Mouse (Mus musculus): ENCODE results near the gene Mthfr. TPM values are rescaled to one million over a fixed set of nuclear protein-coding genes. Genes with fewer than 3 reads are reported as not detected.

Mthfr gene
- total and polyA plus RNA-seq, 3 experiments: 7.4 to 15.5 TPM; not detected in 1

DNA sequence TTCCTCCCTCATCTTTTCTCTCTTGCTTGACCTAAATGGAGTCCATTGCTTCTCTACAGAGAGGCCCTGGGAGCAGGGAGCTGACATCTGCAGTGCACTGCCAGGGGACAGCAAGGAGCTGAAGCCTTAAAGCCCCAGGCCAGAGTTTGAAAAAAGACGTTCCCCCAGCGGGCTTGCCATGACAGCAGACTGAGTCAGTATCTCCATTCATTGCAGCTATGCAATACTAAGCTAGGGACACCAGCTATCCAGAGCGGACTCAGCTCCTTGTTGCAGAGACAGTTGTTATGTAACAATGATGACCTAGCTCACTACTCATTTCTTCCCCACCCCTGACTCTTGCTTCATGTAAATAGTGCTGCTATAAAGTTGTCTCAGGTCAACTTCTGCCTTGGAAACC, 43.6 kb upstream of the Mthfr start:
- H3K9me3 ChIP-seq (replicated peaks; ENCODE audit: insufficient read depth, low read length): no peaks in the 10 kb centered on the region
- no peak overlapping the region for H3K4me3 ChIP-seq (ENCODE audit: control insufficient read depth in 1 of 2, insufficient read depth in 1 of 2, low read depth in 2 of 2, low read length in 2 of 2)
- H3K4me1 ChIP-seq (ENCODE audit: control insufficient read depth in 1 of 2, insufficient read depth in 2 of 2, low read length in 2 of 2): no peaks in the 10 kb centered on the region
- DNase-seq (ENCODE audit: low read depth, low spot score): no peak
- H3K9ac ChIP-seq (ENCODE audit: control insufficient read depth, low read depth, low read length, poor library complexity, severe bottlenecking): no peak overlapping the region
- no peaks in the 10 kb centered on the region for H3K27me3 ChIP-seq (ENCODE audit: control insufficient read depth in 1 of 2, insufficient read depth in 2 of 2, low read length in 2 of 2)
- TF ChIP-seq HCFC1 (IDR thresholded peaks at IDR 0.05; ENCODE audit: low read depth, low read length) (no peak), RAD21 (IDR thresholded peaks at IDR 0.05; ENCODE audit: low read depth, low read length) (no peak), CHD1 (IDR thresholded peaks at IDR 0.05; ENCODE audit: low read depth, low read length) (no peak), POLR2AphosphoS2 (IDR thresholded peaks at IDR 0.05; ENCODE audit: low read length) (no peak), MEF2A (IDR thresholded peaks at IDR 0.05; ENCODE audit: extremely low read depth, insufficient replicate concordance, low read depth, low read length, poor library complexity, severe bottlenecking) (no peak)
- H3K79me2 ChIP-seq (ENCODE audit: control insufficient read depth, insufficient read depth, low read length, poor library complexity): no peaks in the 10 kb centered on the region
- no peaks in the 10 kb centered on the region for H3K36me3 ChIP-seq (ENCODE audit: control insufficient read depth in 1 of 2, insufficient read depth in 2 of 2, low read length in 2 of 2)
- no peak overlapping the region for H3K27ac ChIP-seq (ENCODE audit: control insufficient read depth, low read depth, low read length)

DNA sequence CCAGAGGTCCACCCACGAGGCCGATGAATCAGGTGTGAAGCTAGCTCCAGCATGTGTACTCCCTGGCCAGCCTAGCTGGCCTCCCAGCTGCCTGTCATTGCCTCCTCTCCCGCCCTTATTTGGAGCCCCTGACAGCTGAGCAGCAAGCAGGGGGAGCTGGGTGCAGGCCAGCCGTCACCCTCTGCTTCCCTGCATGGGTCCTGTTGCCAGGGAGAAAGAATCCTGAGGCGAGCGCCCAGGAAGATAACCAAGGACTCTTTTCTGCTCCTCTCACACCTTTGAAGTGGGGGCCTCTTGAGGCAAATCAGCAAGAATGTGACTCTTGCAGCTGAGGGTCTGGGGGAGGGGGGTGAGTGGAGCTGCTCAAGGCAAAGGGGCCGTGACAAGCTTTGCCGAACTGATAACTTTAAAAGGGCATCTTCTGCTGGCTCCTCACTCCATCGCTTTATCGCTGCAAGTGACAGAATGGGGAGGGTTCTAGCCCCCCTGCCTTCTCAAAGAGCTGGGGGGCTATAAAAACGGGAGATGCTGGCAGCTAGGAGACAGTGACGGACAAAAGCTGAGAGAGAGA, 38.6 kb upstream of the Mthfr start, which contains the start of gene Nppa:
Nppa (plus strand) TSS at position 521 of the 571 bp plus-strand sequence.
- no peak within 1 kb of the TSS for H3K27ac ChIP-seq (ENCODE audit: control insufficient read depth, low read depth, low read length)
- no peak for DNase-seq (ENCODE audit: low read depth, low spot score)
- no peak for TF ChIP-seq EP300 (IDR thresholded peaks at IDR 0.05; ENCODE audit: low read depth in 1 of 2, low read length in 2 of 2)
- TF ChIP-seq POLR2AphosphoS2 (IDR thresholded peaks at IDR 0.05; ENCODE audit: low read length): no peak
- no peak for TF ChIP-seq NRF1 (IDR thresholded peaks at IDR 0.05; ENCODE audit: insufficient read depth, low read depth, low read length, poor library complexity, severe bottlenecking)
- no peak for TF ChIP-seq ZKSCAN1 (IDR thresholded peaks at IDR 0.05; ENCODE audit: low read depth, low read length)
- no peak for TF ChIP-seq USF1 (IDR thresholded peaks at IDR 0.05; ENCODE audit: low read depth, low read length)
- TF ChIP-seq TAL1 (IDR thresholded peaks at IDR 0.05; ENCODE audit: low read length): no peak
- TF ChIP-seq ETS1 (IDR thresholded peaks at IDR 0.05; ENCODE audit: low read depth, low read length): no peak
- H3K36me3 ChIP-seq (ENCODE audit: control insufficient read depth in 1 of 2, insufficient read depth in 2 of 2, low read length in 2 of 2): no peaks in the 10 kb centered on the region
- no peaks in the 10 kb centered on the region for H3K79me2 ChIP-seq (ENCODE audit: control insufficient read depth, insufficient read depth, low read length, poor library complexity)
- no peak within 1 kb of the TSS for H3K4me3 ChIP-seq (ENCODE audit: control insufficient read depth in 1 of 2, insufficient read depth in 1 of 2, low read depth in 2 of 2, low read length in 2 of 2)
- H3K27me3 ChIP-seq (ENCODE audit: control insufficient read depth in 1 of 2, insufficient read depth in 2 of 2, low read length in 2 of 2): no peaks in the 10 kb centered on the region
- H3K9ac ChIP-seq (ENCODE audit: control insufficient read depth, low read depth, low read length, poor library complexity, severe bottlenecking): no peak within 1 kb of the TSS
- H3K4me1 ChIP-seq (ENCODE audit: control insufficient read depth in 1 of 2, insufficient read depth in 2 of 2, low read length in 2 of 2): no peaks in the 10 kb centered on the region
- H3K9me3 ChIP-seq (replicated peaks; ENCODE audit: insufficient read depth, low read length): no peaks in the 10 kb centered on the region

DNA sequence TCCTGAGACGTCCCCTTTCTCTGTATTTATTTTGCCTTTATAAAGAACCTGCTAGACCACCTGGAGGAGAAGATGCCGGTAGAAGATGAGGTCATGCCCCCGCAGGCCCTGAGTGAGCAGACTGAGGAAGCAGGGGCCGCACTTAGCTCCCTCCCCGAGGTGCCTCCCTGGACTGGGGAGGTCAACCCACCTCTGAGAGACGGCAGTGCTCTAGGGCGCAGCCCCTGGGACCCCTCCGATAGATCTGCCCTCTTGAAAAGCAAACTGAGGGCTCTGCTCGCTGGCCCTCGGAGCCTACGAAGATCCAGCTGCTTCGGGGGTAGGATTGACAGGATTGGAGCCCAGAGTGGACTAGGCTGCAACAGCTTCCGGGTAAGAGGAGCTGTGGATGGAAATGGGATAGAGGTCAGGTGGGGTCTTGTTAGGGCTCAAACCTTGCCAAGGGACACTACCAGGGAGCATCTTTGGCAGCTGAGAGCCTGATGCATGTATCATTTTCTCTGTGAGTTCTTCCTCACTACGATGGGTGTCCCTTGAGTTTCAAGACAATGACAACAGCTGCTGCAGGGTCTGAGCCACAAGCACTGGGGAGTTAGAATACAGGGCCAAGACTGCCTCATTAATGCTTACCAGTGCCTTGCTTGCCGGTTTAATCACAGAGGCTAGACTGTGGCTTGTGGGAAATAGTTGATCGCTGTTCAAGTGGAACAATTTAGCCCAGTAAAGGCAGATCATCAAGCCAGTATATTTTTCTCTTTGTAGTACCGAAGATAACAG, 37.7 kb upstream of the Mthfr start:
- Histone ChIP-seq H3K27ac (ENCODE audit: control insufficient read depth, low read depth, low read length) (no peak overlapping the region), H3K4me1 (ENCODE audit: control insufficient read depth in 1 of 2, insufficient read depth in 2 of 2, low read length in 2 of 2) (no peaks in the 10 kb centered on the region), H3K9ac (ENCODE audit: control insufficient read depth, low read depth, low read length, poor library complexity, severe bottlenecking) (no peak overlapping the region), H3K27me3 (ENCODE audit: control insufficient read depth in 1 of 2, insufficient read depth in 2 of 2, low read length in 2 of 2) (no peaks in the 10 kb centered on the region), H3K9me3 (replicated peaks; ENCODE audit: insufficient read depth, low read length) (no peaks in the 10 kb centered on the region), H3K4me3 (ENCODE audit: control insufficient read depth in 1 of 2, insufficient read depth in 1 of 2, low read depth in 2 of 2, low read length in 2 of 2) (no peak overlapping the region), H3K79me2 (ENCODE audit: control insufficient read depth, insufficient read depth, low read length, poor library complexity) (no peaks in the 10 kb centered on the region), H3K36me3 (ENCODE audit: control insufficient read depth in 1 of 2, insufficient read depth in 2 of 2, low read length in 2 of 2) (no peaks in the 10 kb centered on the region)
- no peak for DNase-seq (ENCODE audit: low read depth, low spot score)
- TF ChIP-seq POLR2AphosphoS2 (IDR thresholded peaks at IDR 0.05; ENCODE audit: low read length) (no peak), MAX (IDR thresholded peaks at IDR 0.05; ENCODE audit: low read length) (no peak), TAL1 (IDR thresholded peaks at IDR 0.05; ENCODE audit: low read length) (no peak), ELF1 (IDR thresholded peaks at IDR 0.05; ENCODE audit: low read depth, low read length) (no peak), MYB (IDR thresholded peaks at IDR 0.05; ENCODE audit: low read depth, low read length) (no peak), RAD21 (IDR thresholded peaks at IDR 0.05; ENCODE audit: low read depth, low read length) (no peak), NRF1 (IDR thresholded peaks at IDR 0.05; ENCODE audit: insufficient read depth, low read depth, low read length, poor library complexity, severe bottlenecking) (no peak)
